ENCODE assay signal across 9 mouse cellular contexts in the genomic region with DNA sequence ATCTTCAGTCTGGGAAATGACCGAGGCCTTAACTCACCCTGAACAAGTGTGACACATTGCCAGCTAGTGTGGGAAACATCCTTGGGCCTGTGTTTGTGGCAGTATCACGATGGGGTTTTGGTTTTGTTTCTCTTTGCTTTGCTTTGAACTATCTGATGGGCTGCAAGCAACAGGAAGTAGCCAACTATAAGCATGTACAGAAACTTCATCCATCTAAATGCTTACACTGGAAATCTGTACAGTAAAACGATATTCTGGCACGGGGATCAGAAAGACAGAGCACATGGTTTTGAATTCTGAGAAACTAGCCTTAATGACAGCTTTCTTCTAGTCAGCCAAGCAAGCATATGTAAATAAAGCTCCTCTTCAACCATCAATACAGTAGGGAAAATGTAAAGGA. TPM values are rescaled to one million over a fixed set of nuclear protein-coding genes. Genes with fewer than 3 reads are reported as not detected.
A peak's percentile ranks its signal among the peaks of the same experiment; 100 is the strongest.
DNase-seq lines count a peak whose midpoint lies in the region; ATAC-seq and TF ChIP-seq lines count a peak whose summit lies in the region.
"Had no signal": no experiment of that assay in that cellular context is flagged by ENCODE, and none has a peak within 500 bp of the region (broad histone marks: within the 10 kb centered on the region; RNA-seq: fewer than 3 reads in every experiment).

No protein-coding gene starts in this region.

- H3K27me3 ChIP-seq in ES-Bruce4 (ENCODE audit: control insufficient read depth, insufficient read depth, low read length, poor library complexity, severe bottlenecking), result no peaks in the 10 kb centered on the region
- H3K27me3 ChIP-seq in forebrain, embryonic 12.5 days, result no peaks in the 10 kb centered on the region
- no peaks in the 10 kb centered on the region for H3K27me3 ChIP-seq in limb, embryonic 13.5 days
- no peaks in the 10 kb centered on the region for H3K27me3 ChIP-seq in neural tube, embryonic 12.5 days (replicated peaks)

- H3K9me3 ChIP-seq in ES-Bruce4 (replicated peaks; ENCODE audit: control insufficient read depth, insufficient read depth, low read length, poor library complexity, severe bottlenecking), result no peaks in the 10 kb centered on the region; the same call in 1 of the 2 replicates
- no peaks in the 10 kb centered on the region for H3K9me3 ChIP-seq in forebrain, embryonic 12.5 days
- H3K9me3 ChIP-seq in limb, embryonic 13.5 days, result no peaks in the 10 kb centered on the region
- no peaks in the 10 kb centered on the region for H3K9me3 ChIP-seq in neural tube, embryonic 12.5 days

- peak overlapping the region; percentile 91 for H3K4me2 ChIP-seq in forebrain, embryonic 12.5 days
- peak overlapping the region; percentile 96 for H3K4me2 ChIP-seq in limb, embryonic 13.5 days (replicated peaks)
- peak overlapping the region; percentile 96 for H3K4me2 ChIP-seq in neural tube, embryonic 12.5 days (replicated peaks)

- peak overlapping the region; percentile 72 for H3K9ac ChIP-seq in ES-Bruce4 (ENCODE audit: low read depth, poor library complexity, severe bottlenecking)
- peak overlapping the region; percentile 72 for H3K9ac ChIP-seq in forebrain, embryonic 12.5 days
- H3K9ac ChIP-seq in limb, embryonic 13.5 days, result peak overlapping the region; percentile 53
- peak overlapping the region; percentile 53 for H3K9ac ChIP-seq in neural tube, embryonic 12.5 days

- no peak for TF ChIP-seq CTCF in ES-Bruce4 (IDR thresholded peaks at IDR 0.05; ENCODE audit: low read depth, low read length)

- no peaks in the 10 kb centered on the region for H3K4me1 ChIP-seq in ES-Bruce4 (ENCODE audit: control insufficient read depth, insufficient read depth, low read length)
- peaks cover 17% of the 10 kb centered on the region for H3K4me1 ChIP-seq in forebrain, embryonic 12.5 days
- peaks cover 23% of the 10 kb centered on the region for H3K4me1 ChIP-seq in limb, embryonic 13.5 days
- H3K4me1 ChIP-seq in neural tube, embryonic 12.5 days, result peaks cover 15% of the 10 kb centered on the region

- ATAC-seq in frontal cortex, adult (ENCODE audit: low TSS enrichment), result 0 out of 2 replicates have a peak, but pooled peaks have one; percentile 1
- no peak for ATAC-seq in forebrain, embryonic 12.5 days (ENCODE audit: low FRiP score)
- no peak for ATAC-seq in limb, embryonic 13.5 days (ENCODE audit: low FRiP score, low read depth)
- peak; percentile 0; the same call in 1 of the 2 replicates for ATAC-seq in neural tube, embryonic 12.5 days (ENCODE audit: low FRiP score, low read depth)

- H3K4me3 ChIP-seq in ES-Bruce4 (ENCODE audit: low read depth, low read length), result peak overlapping the region; percentile 90
- H3K4me3 ChIP-seq in forebrain, embryonic 12.5 days (replicated peaks), result peak overlapping the region; percentile 69
- H3K4me3 ChIP-seq in limb, embryonic 13.5 days, result peak overlapping the region; percentile 72
- peak overlapping the region; percentile 63 for H3K4me3 ChIP-seq in neural tube, embryonic 12.5 days

- peaks cover 21% of the 10 kb centered on the region for H3K36me3 ChIP-seq in ES-Bruce4 (ENCODE audit: control insufficient read depth, insufficient read depth, low read length, poor library complexity, severe bottlenecking)
- H3K36me3 ChIP-seq in forebrain, embryonic 12.5 days (replicated peaks), result peaks cover 25% of the 10 kb centered on the region
- H3K36me3 ChIP-seq in limb, embryonic 13.5 days, result peaks cover 24% of the 10 kb centered on the region
- peaks cover 9% of the 10 kb centered on the region for H3K36me3 ChIP-seq in neural tube, embryonic 12.5 days

- H3K27ac ChIP-seq in ES-Bruce4 (ENCODE audit: insufficient read depth, low read length), result no peak overlapping the region
- 0 out of 2 replicates have a peak overlapping the region, but pooled peaks have one; percentile 53 for H3K27ac ChIP-seq in forebrain, embryonic 12.5 days
- peak overlapping the region; percentile 29; the same call in 1 of the 2 replicates for H3K27ac ChIP-seq in limb, embryonic 13.5 days
- H3K27ac ChIP-seq in neural tube, embryonic 12.5 days, result no peak overlapping the region

- TF ChIP-seq POLR2A in ES-Bruce4 (IDR thresholded peaks at IDR 0.05; ENCODE audit: insufficient read depth, low read length), result no peak

- no peak for DNase-seq in frontal cortex, postnatal 10 days (ENCODE audit: low spot score in 2 of 2)
- DNase-seq in left cerebral cortex, adult 8-10 months (ENCODE audit: low spot score in 2 of 2), result no peak
- DNase-seq in adrenal gland, postnatal 36 days, result no peak

- TF ChIP-seq EP300 in ES-Bruce4 (IDR thresholded peaks at IDR 0.05; ENCODE audit: insufficient read depth, low read depth, low read length), result no peak

- WGBS in forebrain, embryonic 12.5 days, result 30% methylated on average over 4 of the region's 4 CpGs
- 19% methylated on average over 4 of the region's 4 CpGs for WGBS in limb, embryonic 13.5 days
- 28% methylated on average over 4 of the region's 4 CpGs for WGBS in neural tube, embryonic 12.5 days

RNA-seq across cellular contexts. Expression of gene Dhfr, which starts 0.6 kb away (rescaled TPM):
- polyA plus RNA-seq in ES-Bruce4 (2011; ENCODE audit: insufficient read depth, insufficient read length, low read depth, missing spikeins), result 19.8 and 21.3 TPM in 2 replicates
- polyA plus RNA-seq in forebrain, embryonic 12.5 days (2016; fragmentation: Nextera tagmentation; extraction: Ambion mirVana), result 21.4 and 21.7 TPM in 2 replicates
- 16.1 and 16.9 TPM in 2 replicates for polyA plus RNA-seq in limb, embryonic 13.5 days (2015; fragmentation: Nextera tagmentation; extraction: Ambion mirVana)
- polyA plus RNA-seq in neural tube, embryonic 12.5 days (2016; fragmentation: Nextera tagmentation; extraction: Ambion mirVana), result 10.6 and 11.5 TPM in 2 replicates
- total RNA-seq in left cerebral cortex, adult 8-10 months (2022), result 1 to 10 TPM; 1.4 to 2.0 (median 1.9) TPM
- total RNA-seq in adrenal gland, postnatal 36 days (2021), result 1 to 10 TPM; 2.5 to 4.1 TPM

RNA-seq across cellular contexts. Expression of gene Msh3, which starts 0.8 kb away (rescaled TPM):
- 33.1 and 33.7 TPM in 2 replicates for polyA plus RNA-seq in ES-Bruce4 (2011; ENCODE audit: insufficient read depth, insufficient read length, low read depth, missing spikeins)
- 36.0 and 38.1 TPM in 2 replicates for polyA plus RNA-seq in forebrain, embryonic 12.5 days (2016; fragmentation: Nextera tagmentation; extraction: Ambion mirVana)
- polyA plus RNA-seq in limb, embryonic 13.5 days (2015; fragmentation: Nextera tagmentation; extraction: Ambion mirVana), result 31.9 and 32.2 TPM in 2 replicates
- 30.1 and 30.2 TPM in 2 replicates for polyA plus RNA-seq in neural tube, embryonic 12.5 days (2016; fragmentation: Nextera tagmentation; extraction: Ambion mirVana)
- total RNA-seq in left cerebral cortex, adult 8-10 months (2022), result 10 to 100 TPM; 23.9 to 25.1 (median 24.6) TPM
- total RNA-seq in adrenal gland, postnatal 36 days (2021), result 10 to 100 TPM; 15.7 to 26.2 TPM

RNA-seq across cellular contexts. Expression of gene Gm20379, which starts 48.2 kb away (rescaled TPM):
- polyA plus RNA-seq in ES-Bruce4 (2011; ENCODE audit: insufficient read depth, insufficient read length, low read depth, missing spikeins), result not detected in 2 replicates
- polyA plus RNA-seq in forebrain, embryonic 12.5 days (2016; fragmentation: Nextera tagmentation; extraction: Ambion mirVana), result 0.87 and 1.6 TPM in 2 replicates
- polyA plus RNA-seq in limb, embryonic 13.5 days (2015; fragmentation: Nextera tagmentation; extraction: Ambion mirVana), result 1.5 and 2.0 TPM in 2 replicates
- 1.1 and 1.3 TPM in 2 replicates for polyA plus RNA-seq in neural tube, embryonic 12.5 days (2016; fragmentation: Nextera tagmentation; extraction: Ambion mirVana)
- not detected for total RNA-seq in left cerebral cortex, adult 8-10 months (2022)
- total RNA-seq in adrenal gland, postnatal 36 days (2021), result not detected
- total RNA-seq: neutrophil, adult 5-6 weeks had no signal

Comparison
In these comparisons a context has a peak if more than half of its experiments do, and no peak if none do; other contexts are left out.
1. ATAC-seq: peak in frontal cortex, adult (single experiment) and neural tube, embryonic 12.5 days (single experiment); none in forebrain, embryonic 12.5 days (single experiment) and limb, embryonic 13.5 days (single experiment).
2. H3K27ac ChIP-seq: peak in forebrain, embryonic 12.5 days (single experiment) and limb, embryonic 13.5 days (single experiment); none in ES-Bruce4 (single experiment) and neural tube, embryonic 12.5 days (single experiment).
3. Peak in every context shown above with its lines, with median percentiles within 50 percentile points of each other: H3K4me3 ChIP-seq, H3K9ac ChIP-seq and H3K4me2 ChIP-seq.